Mouse (Mus musculus): Measurements from ENCODE around the gene Arhgdia. TPM values are rescaled to one million over a fixed set of nuclear protein-coding genes. Genes with fewer than 3 reads are reported as not detected.

The Arhgdia gene
- polyA plus RNA-seq, 1 experiment from 2014 or later: 444 TPM

GRCm38 (mm10) chr11:120622805-120623204 lies 41.4 kb upstream of the Arhgdia start:
- Histone ChIP-seq H3K4me3 (replicated peaks; ENCODE audit: low read depth, low read length) (no peak overlapping the region), H3K9ac (ENCODE audit: low read depth, low read length) (no peak overlapping the region), H3K4me2 (ENCODE audit: low read length) (no peak overlapping the region), H3K4me1 (replicated peaks; ENCODE audit: insufficient read depth, low read length) (peaks cover 5% of the 10 kb centered on the region; the same call in 1 of the 2 replicates), H3K9me3 (replicated peaks; ENCODE audit: low read length) (no peaks in the 10 kb centered on the region), H3K36me3 (ENCODE audit: insufficient read depth, low read length) (peaks cover 22% of the 10 kb centered on the region), H3K27ac (no peak overlapping the region), H3K27me3 (ENCODE audit: insufficient read depth, low read length) (no peaks in the 10 kb centered on the region)
- no peak for TF ChIP-seq CTCF (IDR thresholded peaks at IDR 0.05; ENCODE audit: low read depth)
- ATAC-seq (replicated peaks; ENCODE audit: low FRiP score, low read depth) (no peak), DNase-seq (ENCODE audit: low spot score) (no peak)
- WGBS: 96% methylated on average over 6 of the region's 6 CpGs

GRCm38 (mm10) chr11:120620195-120620594 lies 38.8 kb upstream of the Arhgdia start:
- Histone ChIP-seq H3K9me3 (replicated peaks; ENCODE audit: low read length) (no peaks in the 10 kb centered on the region), H3K9ac (ENCODE audit: low read depth, low read length) (no peak overlapping the region), H3K4me1 (replicated peaks; ENCODE audit: insufficient read depth, low read length) (peaks cover 8% of the 10 kb centered on the region; the same call in 1 of the 2 replicates), H3K27me3 (ENCODE audit: insufficient read depth, low read length) (no peaks in the 10 kb centered on the region), H3K4me3 (replicated peaks; ENCODE audit: low read depth, low read length) (no peak overlapping the region), H3K4me2 (ENCODE audit: low read length) (no peak overlapping the region), H3K27ac (no peak overlapping the region), H3K36me3 (ENCODE audit: insufficient read depth, low read length) (peaks cover 16% of the 10 kb centered on the region)
- TF ChIP-seq CTCF (IDR thresholded peaks at IDR 0.05; ENCODE audit: low read depth): no peak
- ATAC-seq (replicated peaks; ENCODE audit: low FRiP score, low read depth): no peak
- DNase-seq (ENCODE audit: low spot score): no peak
- 92% methylated on average over 14 of the region's 14 CpGs for WGBS

- no peak for TF ChIP-seq CTCF (IDR thresholded peaks at IDR 0.05; ENCODE audit: low read depth)
- Histone ChIP-seq H3K4me2 (ENCODE audit: low read length) (no peak overlapping the region), H3K27me3 (ENCODE audit: insufficient read depth, low read length) (no peaks in the 10 kb centered on the region), H3K9me3 (replicated peaks; ENCODE audit: low read length) (no peaks in the 10 kb centered on the region), H3K36me3 (ENCODE audit: insufficient read depth, low read length) (peaks cover 25% of the 10 kb centered on the region), H3K4me1 (replicated peaks; ENCODE audit: insufficient read depth, low read length) (peaks cover 6% of the 10 kb centered on the region; the same call in 1 of the 2 replicates), H3K4me3 (replicated peaks; ENCODE audit: low read depth, low read length) (no peak overlapping the region), H3K27ac (no peak overlapping the region), H3K9ac (ENCODE audit: low read depth, low read length) (no peak overlapping the region)
- 91% methylated on average over 25 of the region's 25 CpGs for WGBS
- ATAC-seq (replicated peaks; ENCODE audit: low FRiP score, low read depth): no peak
- DNase-seq (ENCODE audit: low spot score): no peak
Observed at GRCm38 (mm10) chr11:120618619-120619535, 37.5 kb upstream of the Arhgdia start.

- Histone ChIP-seq H3K4me1 (replicated peaks; ENCODE audit: insufficient read depth, low read length) (peaks cover 6% of the 10 kb centered on the region; the same call in 1 of the 2 replicates), H3K27me3 (ENCODE audit: insufficient read depth, low read length) (no peaks in the 10 kb centered on the region), H3K4me3 (replicated peaks; ENCODE audit: low read depth, low read length) (peak within 1 kb of the TSS; percentile 74), H3K36me3 (ENCODE audit: insufficient read depth, low read length) (peaks cover 25% of the 10 kb centered on the region), H3K27ac (peak within 1 kb of the TSS; percentile 82), H3K9me3 (replicated peaks; ENCODE audit: low read length) (no peaks in the 10 kb centered on the region), H3K4me2 (ENCODE audit: low read length) (peak within 1 kb of the TSS; percentile 62), H3K9ac (ENCODE audit: low read depth, low read length) (peak within 1 kb of the TSS; percentile 72)
- under 1% methylated on average over 56 of the region's 56 CpGs for WGBS
- ATAC-seq (replicated peaks; ENCODE audit: low FRiP score, low read depth): peak; percentile 92
- TF ChIP-seq CTCF (IDR thresholded peaks at IDR 0.05; ENCODE audit: low read depth): no peak
- DNase-seq (ENCODE audit: low spot score): peak; percentile 90
Observed at GRCm38 (mm10) chr11:120617519-120618112, 36.2 kb upstream of the Arhgdia start, which contains the start of gene Pcyt2. Pcyt2 (minus strand) TSS chr11:120617936.

- ATAC-seq (replicated peaks; ENCODE audit: low FRiP score, low read depth) (no peak; the same call in 1 of the 2 replicates), DNase-seq (ENCODE audit: low spot score) (peak; percentile 20)
- Histone ChIP-seq H3K9me3 (replicated peaks; ENCODE audit: low read length) (no peaks in the 10 kb centered on the region), H3K4me1 (replicated peaks; ENCODE audit: insufficient read depth, low read length) (peaks cover 6% of the 10 kb centered on the region; the same call in 1 of the 2 replicates), H3K9ac (ENCODE audit: low read depth, low read length) (peak overlapping the region; percentile 72), H3K4me2 (ENCODE audit: low read length) (peak overlapping the region; percentile 62), H3K27me3 (ENCODE audit: insufficient read depth, low read length) (no peaks in the 10 kb centered on the region), H3K27ac (peak overlapping the region; percentile 82), H3K4me3 (replicated peaks; ENCODE audit: low read depth, low read length) (peak overlapping the region; percentile 74), H3K36me3 (ENCODE audit: insufficient read depth, low read length) (peaks cover 30% of the 10 kb centered on the region)
- no peak for TF ChIP-seq CTCF (IDR thresholded peaks at IDR 0.05; ENCODE audit: low read depth)
- 43% methylated on average over 4 of the region's 4 CpGs for WGBS
Observed at GRCm38 (mm10) chr11:120616617-120617294, 35.3 kb upstream of the Arhgdia start.
